Mouse (Mus musculus) bone marrow, adult 2 months (tissue): ENCODE measurements at regions not wholly inside any gene's neighbourhood (a gene's known extent, or its start where the extent isn't known, plus 50 kb on each side); places are given as distances from the start of the nearest gene placed in this dataset.

Source experiments
- CTCF ChIP-seq: fragments of 200-500 bp; IDR thresholded peaks from 2 replicates; pipeline ENCODE4 v1.5.1; 2011; ENCODE audit warnings: low read length, control low read depth; ENCODE audit not compliant: control insufficient read depth, insufficient read depth
- POLR2A ChIP-seq: fragments of 200-500 bp; IDR thresholded peaks from 2 replicates; pipeline ENCODE4 v1.6.1; 2011; ENCODE audit warnings: low read depth, mild to moderate bottlenecking, control low read depth, low read length, borderline replicate concordance; ENCODE audit not compliant: control insufficient read depth

GRCm38 (mm10) chr13:99641386-99642165, 125.2 kb upstream of the Map1b start:
- TF ChIP-seq CTCF (no peak), POLR2A (no peak)
